Mouse (Mus musculus) liver, adult 2 months (tissue): ENCODE results near the gene Lyar.

Experiments used
- CTCF ChIP-seq: fragments of 200-500 bp; IDR thresholded peaks from 2 replicates; pipeline ENCODE4 v1.5.1; 2011; ENCODE audit warnings: low read depth, low read length, control low read depth
- POLR2A ChIP-seq: fragments of 200-500 bp; IDR thresholded peaks from 2 replicates; pipeline ENCODE4 v1.6.1; 2011; ENCODE audit warnings: low read length, control low read depth; ENCODE audit not compliant: insufficient read depth; ENCODE audit errors: extremely low read depth

GRCm38 (mm10) chr5:38197482-38197823 is 22.8 kb upstream of the Lyar start:
- peak; percentile 97 for TF ChIP-seq CTCF
- TF ChIP-seq POLR2A: no peak
